Mouse (Mus musculus) left cerebral cortex, postnatal 4 days (tissue): ENCODE measurements around the gene Tmem206. TPM values are rescaled to one million over a fixed set of nuclear protein-coding genes. Genes with fewer than 3 reads are reported as not detected.

ENCODE experiments used
- DNase-seq: peaks from one replicate; pipeline ENCODE4 v3.0.0-alpha.2; 2022
- intact Hi-C: fragments of 180-260 bp; cut with DNase I; formaldehyde crosslinking; loops from one replicate; pipeline ENCODE4 v1.15.1; 2025
- total RNA-seq, 2 experiments: library from RNA; stranded (reverse); gene quantifications; 2 replicates each; pipeline ENCODE4 v1.2.3; 2021

Tmem206 gene
- total RNA-seq, 2 experiments from 2014 or later: 18.1 to 19.5 TPM

DNA sequence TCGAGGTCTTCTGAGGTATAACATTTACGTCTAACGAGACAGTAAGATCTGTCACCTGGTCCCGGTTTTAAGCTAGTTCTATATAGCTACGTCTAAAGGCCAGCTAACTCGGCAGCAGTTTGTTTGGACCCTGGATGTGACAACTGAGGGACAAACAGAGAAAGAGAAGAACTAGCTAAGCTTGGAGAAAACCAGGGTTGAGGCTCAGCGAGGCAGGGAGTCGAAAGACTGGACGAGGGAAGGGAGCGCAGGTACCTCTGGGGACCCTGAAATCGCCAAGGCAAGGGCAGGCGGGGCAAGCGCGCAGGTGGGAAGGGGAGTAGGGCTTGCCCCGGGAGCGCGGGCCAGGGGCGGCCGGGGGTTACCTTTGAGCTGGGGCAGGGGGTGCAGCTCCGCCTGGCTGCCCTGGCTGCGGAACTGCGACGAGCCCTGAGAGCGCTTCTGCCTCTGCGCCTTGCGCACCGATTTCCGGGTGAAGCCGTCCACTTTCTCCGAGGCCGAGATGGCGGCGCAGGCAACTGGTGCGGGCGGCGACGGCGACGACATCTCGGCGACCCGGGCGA lies 70.2 kb downstream of the Tmem206 start:
- intact Hi-C loops: no loop called here
- DNase-seq: peak; percentile 46

DNA sequence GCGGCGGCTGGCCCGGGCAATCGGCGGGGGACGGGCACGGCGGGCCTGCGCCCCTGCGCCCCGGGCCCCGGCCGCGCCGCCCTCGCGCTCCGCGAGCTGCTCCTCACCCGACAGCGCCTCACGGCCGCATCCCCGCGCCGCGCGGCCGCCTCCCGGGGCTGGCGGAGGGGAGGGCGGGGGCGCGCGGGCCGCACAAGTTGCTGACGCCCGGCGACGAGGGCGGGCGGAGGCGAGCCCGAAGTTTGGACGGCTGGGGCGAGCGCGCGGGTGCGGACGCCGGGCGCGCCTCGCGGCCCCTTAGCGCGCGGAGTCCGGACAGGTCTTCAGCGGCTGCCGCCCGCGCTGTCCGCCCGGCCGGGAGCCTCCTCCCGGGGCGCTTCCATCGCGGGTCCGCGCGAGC lies 70.7 kb downstream of the Tmem206 start:
- peak; percentile 32 for DNase-seq
- intact Hi-C loops: no loop called here

DNA sequence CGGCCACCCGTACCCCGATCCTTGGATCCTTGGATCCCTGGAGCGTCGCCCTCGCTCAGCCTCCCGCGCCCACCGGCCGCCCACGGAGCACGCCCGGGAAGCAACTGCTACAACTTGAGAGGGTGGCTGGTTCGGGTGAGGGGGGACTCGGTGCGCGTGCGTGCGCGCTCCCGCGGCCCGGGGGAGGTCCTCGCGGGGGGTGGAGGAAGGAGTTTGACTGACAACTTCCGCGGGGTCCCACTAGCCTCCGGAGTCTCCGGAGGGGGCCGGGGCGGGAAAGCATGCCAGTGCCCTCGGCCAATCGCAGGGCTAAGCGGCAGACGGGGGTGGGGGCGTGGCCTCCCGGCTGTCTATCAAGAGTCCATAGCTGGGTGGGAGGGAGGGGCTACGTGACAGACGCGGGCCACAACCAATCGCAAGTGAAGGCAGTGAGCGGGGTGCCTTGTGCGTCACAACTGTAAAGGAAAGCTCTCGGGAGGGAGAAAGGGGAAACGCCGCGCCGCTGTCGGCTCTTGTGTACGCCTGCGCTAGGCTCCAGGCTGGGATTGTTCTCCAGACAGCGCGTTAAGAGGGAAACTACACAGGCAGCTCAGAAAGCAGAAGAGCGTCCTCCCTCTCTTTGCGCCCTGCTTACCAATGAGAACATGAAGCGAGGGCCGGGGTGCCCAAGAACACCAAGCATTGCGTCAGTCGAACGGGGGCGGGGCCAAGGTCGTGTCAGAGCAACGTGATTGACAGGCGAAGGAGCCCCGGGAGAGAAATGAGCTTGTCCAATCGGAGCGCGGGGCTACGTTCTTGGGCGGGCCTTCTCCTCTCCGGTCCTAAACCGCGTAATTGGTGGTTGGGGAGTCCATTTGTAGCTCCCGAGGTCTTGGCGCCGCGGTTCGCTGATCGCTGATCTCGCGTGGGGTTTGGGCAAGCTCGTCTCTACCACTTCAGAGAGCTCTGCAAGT lies 71.5 kb downstream of the Tmem206 start:
- intact Hi-C loops: no loop called here

More for the DNA sequence above, 71.5 kb downstream of the Tmem206 start:
- peak; percentile 100 for DNase-seq

Other genes with a start within 250 kb of the Tmem206 start
- gene Batf3, start 228.1 kb upstream of the Tmem206 start, total RNA-seq: 1 to 10 TPM in 1 of 2 experiments, under 1 TPM in 1; 0.62 to 1.2 TPM
- not detected for gene Fam71a, start 161.1 kb upstream of the Tmem206 start, total RNA-seq
- gene Atf3, start 107.9 kb upstream of the Tmem206 start, total RNA-seq: under 1 TPM; 0.58 to 0.99 TPM
- 10 to 100 TPM; 83.5 to 89.9 TPM for gene Nenf, start 7.7 kb upstream of the Tmem206 start, total RNA-seq
- 10 to 100 TPM; 33.5 to 35.5 TPM for gene Ppp2r5a, start 77.4 kb downstream of the Tmem206 start, total RNA-seq
- 1 to 10 TPM; 4.2 to 4.9 TPM for gene Dtl, start 249.6 kb downstream of the Tmem206 start, total RNA-seq
- 10 to 100 TPM; 38.6 to 39.5 TPM for gene Ints7, start 249.7 kb downstream of the Tmem206 start, total RNA-seq